Mouse (Mus musculus) stomach, embryonic 16.5 days (tissue): ENCODE results near the gene Srsx. TPM values are rescaled to one million over a fixed set of nuclear protein-coding genes. Genes with fewer than 3 reads are reported as not detected.
"Not testable (repeated sequence)": the region's sequence is repeated elsewhere in the genome, so short reads cannot be mapped to it uniquely, and the experiment has no call there.

Experiments
- ATAC-seq: fragments of 200-750 bp; cut with Nextera tagmentation; 2 replicates; pipeline ENCODE4 v1.8.0; 2017; ENCODE audit warnings: moderate number of reproducible peaks, moderate TSS enrichment; ENCODE audit not compliant: insufficient read depth, low FRiP score
- H3K27ac ChIP-seq: fragments of 300-500 bp; sonication (generic); 2 replicates; pipeline ENCODE4 v1.5.1; 2014; ENCODE audit warnings: low read length
- H3K27me3 ChIP-seq: fragments of 300-500 bp; sonication (generic); 2 replicates; pipeline ENCODE4 v1.6.1; 2014; ENCODE audit warnings: low read length, control low read depth, mixed read lengths; ENCODE audit not compliant: control insufficient read depth, insufficient read depth
- H3K36me3 ChIP-seq: fragments of 300-500 bp; sonication (generic); 2 replicates; pipeline ENCODE4 v1.6.1; 2014; ENCODE audit warnings: low read length; ENCODE audit not compliant: control insufficient read depth, insufficient read depth
- H3K4me1 ChIP-seq: fragments of 300-500 bp; sonication (generic); 2 replicates; pipeline ENCODE4 v1.6.1; 2014; ENCODE audit warnings: low read length, control low read depth, mixed read lengths; ENCODE audit not compliant: control insufficient read depth, insufficient read depth
- H3K4me2 ChIP-seq: fragments of 300-500 bp; sonication (generic); 2 replicates; pipeline ENCODE4 v1.6.1; 2014; ENCODE audit warnings: low read depth, low read length, mixed read lengths
- H3K4me3 ChIP-seq: fragments of 300-500 bp; sonication (generic); replicated peaks from 2 replicates; pipeline ENCODE4 v1.5.1; 2014; ENCODE audit warnings: mild to moderate bottlenecking, low read length
- H3K9ac ChIP-seq: fragments of 300-500 bp; sonication (generic); 2 replicates; pipeline ENCODE4 v1.6.1; 2014; ENCODE audit warnings: low read length
- H3K9me3 ChIP-seq: fragments of 300-500 bp; sonication (generic); replicated peaks from 2 replicates; pipeline ENCODE4 v1.6.1; 2016; ENCODE audit warnings: low read length, control low read depth; ENCODE audit not compliant: control insufficient read depth
- WGBS: fragments of 180-500 bp; shearing (Covaris S2); extraction: QIAGEN DNeasy Blood & Tissue Kit; methylation state at CpG from one replicate; pipeline ENCODE4 v1.1.7; 2014; 5-methylcytosine and 5-hydroxymethylcytosine counted together
- polyA plus RNA-seq: library from polyadenylated mRNA; unstranded; fragments of >200 nt; fragmentation: Nextera tagmentation; extraction: Ambion mirVana; gene quantifications from 2 replicates; pipeline ENCODE4 v1.2.1, GENCODE M21; 2015

Srsx gene
- not detected in 2 replicates for polyA plus RNA-seq

DNA sequence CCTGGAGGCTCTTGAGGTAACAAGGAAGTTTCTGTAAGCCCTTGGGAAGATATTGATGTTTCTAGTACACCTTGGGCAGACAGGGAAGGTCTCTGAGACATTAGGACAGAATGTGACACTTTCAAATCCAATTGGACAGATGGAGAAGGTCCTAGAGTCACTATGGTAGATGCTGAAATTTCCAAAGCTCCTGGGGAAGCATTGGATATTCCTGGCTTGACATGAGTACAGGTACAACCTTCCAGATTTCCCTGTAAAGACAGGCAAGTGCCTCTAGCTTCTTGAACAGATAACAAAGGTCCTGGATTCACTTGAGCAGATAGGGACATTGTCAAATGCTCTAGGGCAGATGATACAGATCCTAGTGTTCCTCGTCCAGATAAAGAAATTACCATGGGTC is at the start of gene Srsx:
Srsx (minus strand) TSS at position 101 of the 400 bp plus-strand sequence.
- not testable (repeated sequence) for H3K36me3 ChIP-seq, ATAC-seq, H3K9me3 ChIP-seq, H3K27ac ChIP-seq, H3K4me2 ChIP-seq, H3K27me3 ChIP-seq, H3K9ac ChIP-seq, H3K4me1 ChIP-seq, H3K4me3 ChIP-seq
- no CpG with 5 or more reads among the region's 1 CpGs for WGBS

DNA sequence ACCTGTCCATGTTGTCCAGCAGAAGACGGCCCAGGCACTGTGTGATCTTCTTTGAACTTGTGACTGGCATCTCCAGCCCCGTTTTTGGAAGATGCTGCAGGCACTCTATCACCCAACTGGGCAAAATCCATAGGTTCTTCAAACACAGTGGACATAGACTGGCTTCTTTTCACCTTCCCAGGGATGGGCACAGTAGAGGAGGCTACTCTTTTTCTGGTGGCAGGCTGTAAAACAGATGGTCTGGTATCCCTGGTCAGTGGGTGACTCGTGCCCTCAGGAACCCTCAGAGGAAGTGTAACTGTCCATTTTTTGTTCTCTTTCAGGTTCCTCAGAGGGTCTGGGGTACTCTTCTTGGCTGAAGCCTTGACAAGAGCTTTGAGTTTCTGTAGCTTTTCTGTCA is 24.5 kb upstream of the Srsx start, which contains the start of gene Gm17577:
Gm17577 (minus strand) TSS at position 101 of the 400 bp plus-strand sequence.
- H3K36me3 ChIP-seq, H3K4me3 ChIP-seq, H3K9me3 ChIP-seq, H3K9ac ChIP-seq, H3K27ac ChIP-seq, H3K4me1 ChIP-seq, ATAC-seq, H3K27me3 ChIP-seq, H3K4me2 ChIP-seq: not testable (repeated sequence)
- WGBS, result no CpG with 5 or more reads among the region's 3 CpGs

Other genes with a start within 250 kb of the Srsx start
- gene Gm17521, start 192.8 kb downstream of the Srsx start, polyA plus RNA-seq, result not detected in 2 replicates
- 9.4 and 9.8 TPM in 2 replicates for gene Cldn34c1, start 119.0 kb downstream of the Srsx start, polyA plus RNA-seq
- not detected in 2 replicates for gene Gm17577, start 24.4 kb upstream of the Srsx start, polyA plus RNA-seq